Mouse (Mus musculus): ENCODE measurements around the gene Zfand2b.

Zfand2b gene

DNA sequence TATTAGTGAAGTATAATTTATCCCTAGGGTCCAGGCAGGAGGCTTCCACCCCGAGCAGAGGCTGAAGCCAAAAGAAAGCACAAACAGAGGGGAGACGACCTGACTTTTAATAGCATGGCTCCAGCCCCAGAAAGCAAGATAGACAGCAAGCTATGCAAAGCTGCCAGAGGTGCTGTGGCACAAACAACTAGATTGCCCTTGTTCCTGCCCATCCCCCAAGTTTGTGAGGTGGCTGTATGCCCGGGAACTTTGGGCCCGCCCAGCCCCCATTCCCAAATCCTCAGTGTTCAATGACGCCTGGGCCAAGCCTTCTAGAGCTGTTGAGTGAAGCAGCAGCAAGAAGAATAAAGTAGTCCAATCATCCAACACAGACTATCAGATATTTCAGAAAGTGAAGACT, 46.4 kb downstream of the Zfand2b start:
- DNase-seq: peak; percentile 88

DNA sequence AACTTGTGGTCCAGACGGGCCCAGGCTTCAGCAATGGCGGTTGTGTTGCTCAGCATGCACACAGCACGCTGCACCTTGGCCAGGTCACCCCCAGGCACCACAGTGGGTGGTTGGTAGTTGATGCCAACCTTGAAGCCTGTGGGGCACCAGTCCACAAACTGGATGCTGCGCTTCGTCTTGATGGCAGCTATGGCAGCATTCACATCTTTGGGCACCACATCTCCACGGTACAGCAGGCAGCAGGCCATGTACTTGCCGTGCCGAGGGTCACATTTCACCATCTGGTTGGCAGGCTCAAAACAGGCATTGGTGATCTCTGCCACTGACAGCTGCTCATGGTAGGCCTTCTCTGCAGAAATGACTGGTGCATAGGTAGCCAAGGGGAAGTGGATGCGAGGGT, 47.3 kb downstream of the Zfand2b start:
- DNase-seq: peak; percentile 41

DNA sequence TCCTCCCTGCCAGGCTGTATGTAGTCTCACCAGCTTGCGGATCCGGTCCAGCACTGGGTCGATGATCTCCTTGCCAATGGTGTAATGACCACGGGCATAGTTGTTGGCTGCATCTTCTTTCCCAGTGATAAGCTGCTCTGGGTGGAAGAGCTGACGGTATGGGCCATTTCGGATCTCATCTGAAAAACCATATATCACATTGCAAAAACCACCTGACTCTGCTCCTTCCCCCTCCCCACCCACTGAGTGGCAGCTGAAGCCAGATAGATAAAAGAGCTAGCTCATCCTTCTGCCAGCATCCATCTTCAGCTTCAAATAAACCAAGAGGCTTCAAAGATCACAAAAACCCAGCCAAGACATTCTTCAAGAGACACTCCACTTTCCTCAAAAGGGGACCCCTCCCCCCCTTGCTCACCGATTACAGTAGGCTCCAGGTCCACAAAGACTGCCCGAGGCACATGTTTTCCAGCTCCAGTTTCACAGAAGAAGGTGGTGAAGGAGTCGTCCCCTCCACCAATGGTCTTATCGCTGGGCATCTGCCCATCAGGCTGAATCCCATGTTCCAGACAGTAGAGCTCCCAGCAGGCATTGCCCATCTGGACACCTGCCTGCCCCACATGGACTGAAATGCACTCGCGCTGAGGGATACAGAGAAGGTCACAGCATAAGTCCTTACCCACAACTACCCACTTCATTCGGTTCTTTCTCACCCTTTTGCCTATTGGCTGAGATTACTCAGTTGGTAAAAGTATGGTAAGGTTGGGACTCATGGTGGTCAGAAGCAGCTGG, 48.5 kb downstream of the Zfand2b start:
- peak; percentile 64 for DNase-seq

DNA sequence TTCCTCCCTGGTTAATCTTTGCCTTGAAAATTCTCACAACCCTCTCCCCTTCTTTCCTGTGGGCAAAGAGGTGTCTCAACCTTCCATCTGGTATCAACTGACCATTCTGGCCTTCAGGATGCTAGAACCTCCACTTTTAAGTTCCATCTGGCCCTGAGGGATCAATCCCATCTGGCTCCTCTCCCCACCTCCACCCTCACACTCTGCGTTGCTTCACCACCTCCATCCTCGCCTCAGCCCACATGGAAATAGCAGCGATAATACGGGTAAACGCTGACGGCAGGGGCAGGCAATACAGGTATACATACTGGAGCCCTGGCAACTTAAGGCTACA, 49.4 kb downstream of the Zfand2b start:
- DNase-seq: no peak

DNA sequence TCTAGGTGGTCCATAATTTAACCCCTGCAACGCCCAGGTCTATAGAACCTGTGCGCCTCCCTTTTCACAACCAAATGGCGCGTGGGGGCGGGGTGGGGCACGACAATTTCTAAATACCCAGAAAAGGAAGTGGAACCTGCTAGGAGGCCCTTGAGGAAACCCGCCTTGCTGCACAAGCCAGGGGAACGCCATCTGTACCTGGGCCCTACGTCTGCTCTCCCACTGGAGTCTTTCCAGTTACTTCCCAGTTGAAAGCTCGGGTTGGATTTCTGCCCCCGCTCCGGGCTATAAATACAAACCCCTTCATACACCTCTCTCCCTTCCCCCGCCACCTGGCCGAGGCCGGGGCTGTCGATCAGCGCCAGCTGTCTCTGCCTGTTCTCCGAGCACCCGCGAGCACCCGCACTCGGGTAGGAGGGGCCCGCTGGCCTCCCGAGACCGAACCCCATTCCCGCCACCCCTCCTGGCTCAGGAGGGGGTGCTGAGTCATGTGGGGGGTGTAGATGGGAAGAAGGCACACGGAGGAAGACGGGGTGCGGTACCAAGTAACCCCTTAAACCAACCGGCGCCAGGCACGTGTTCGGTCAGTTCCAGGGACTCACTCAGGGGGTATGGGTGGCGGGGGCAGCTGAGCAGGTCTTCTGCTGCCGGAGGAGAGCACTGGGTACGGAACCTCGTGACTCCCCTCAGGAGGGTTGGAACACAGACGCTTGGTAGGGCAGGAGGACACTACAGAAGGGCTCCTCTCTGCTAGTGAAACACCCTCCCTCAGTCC, 50.0 kb downstream of the Zfand2b start:
- peak; percentile 48 for DNase-seq

DNA sequence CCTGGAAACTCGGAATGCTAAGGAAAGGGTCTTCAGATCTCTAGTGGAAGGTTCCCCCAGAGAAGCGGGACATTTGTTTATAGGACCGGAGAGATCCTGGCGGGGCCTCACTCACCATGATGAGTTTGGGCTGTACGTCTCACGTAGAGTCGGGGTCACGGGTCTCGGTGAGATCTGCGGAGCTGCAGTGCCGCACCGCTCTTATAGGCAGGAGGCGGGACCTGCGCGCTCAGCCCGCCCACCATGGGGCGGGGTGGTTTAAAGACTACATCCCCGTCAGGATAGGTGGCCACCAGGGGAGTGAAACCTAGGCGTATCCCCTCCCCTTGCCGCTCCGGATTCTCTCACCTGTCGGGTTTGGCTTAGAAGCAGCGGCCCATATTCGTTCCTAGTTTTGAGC, 50.6 kb downstream of the Zfand2b start:
- peak; percentile 96 for DNase-seq

DNA sequence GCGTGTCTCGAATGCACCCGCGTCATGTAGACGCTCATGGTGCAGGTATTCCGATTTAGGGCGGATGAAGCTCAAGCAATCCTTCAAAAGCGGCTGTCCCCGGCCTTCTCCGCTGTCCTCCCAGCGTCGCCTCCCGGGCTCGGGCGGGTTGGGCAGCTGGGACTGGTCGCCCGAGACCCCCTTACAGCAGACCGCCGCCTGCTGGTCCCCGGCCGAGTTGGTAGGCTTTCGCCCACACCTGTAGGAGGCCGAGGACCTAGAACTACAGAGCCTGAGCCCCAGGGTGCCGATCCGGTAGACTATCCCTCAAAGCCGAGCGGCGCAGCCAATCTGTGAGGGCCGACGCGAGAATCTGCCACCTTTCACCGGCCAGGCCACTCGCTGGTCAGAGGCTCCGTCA, 51.1 kb downstream of the Zfand2b start, which contains the start of gene Tuba4a:
TSS of gene Tuba4a (minus strand) at position 335 of the 400 bp plus-strand sequence.
- DNase-seq: no peak
